Mouse (Mus musculus) left cerebral cortex, postnatal 10 days (tissue): ENCODE data around the gene Hpn. TPM values are rescaled to one million over a fixed set of nuclear protein-coding genes. Genes with fewer than 3 reads are reported as not detected.

ENCODE experiments used
- DNase-seq, 2 experiments: peaks; one replicate each; pipeline ENCODE4 v3.0.0; 2021 to 2022; ENCODE audit warnings: low spot score in 2 of 2, mixed read lengths in 1 of 2; ENCODE audit errors: extremely low spot score in 1 of 2
- intact Hi-C: fragments of 180-260 bp; cut with DNase I; formaldehyde crosslinking; loops from one replicate; pipeline ENCODE4 v1.15.1; 2025
- total RNA-seq, 2 experiments: library from RNA; stranded (reverse); gene quantifications; 2 replicates each; pipeline ENCODE4 v1.2.3; 2021

The Hpn gene
- total RNA-seq, 2 experiments from 2014 or later = 1.2 to 1.9 TPM

DNA sequence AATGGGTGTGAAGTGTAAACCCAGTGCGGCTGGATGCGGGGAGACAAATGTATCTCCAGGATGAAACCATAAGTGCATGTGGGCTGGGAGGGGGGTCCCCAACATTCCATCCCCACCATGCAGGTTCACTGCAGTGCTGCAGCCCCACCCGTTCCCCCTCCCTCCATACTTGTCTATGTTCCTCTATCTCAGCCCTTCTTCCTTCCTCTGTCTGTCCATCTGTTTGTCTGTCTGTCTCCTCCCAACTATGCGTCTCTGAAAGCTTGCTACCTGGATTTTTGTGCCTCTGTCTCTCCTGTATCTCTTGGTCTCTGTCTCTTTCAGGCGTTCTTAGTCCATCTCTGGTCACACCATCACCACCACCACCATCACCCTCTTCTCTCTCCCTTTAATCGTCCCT, 64.6 kb downstream of the Hpn start:
- no peak for DNase-seq
- intact Hi-C loops = loop anchor here (5.0 kb wide), 1 partner anchor 93 kb away; the partner anchor contains the start of gene Usf2

DNA sequence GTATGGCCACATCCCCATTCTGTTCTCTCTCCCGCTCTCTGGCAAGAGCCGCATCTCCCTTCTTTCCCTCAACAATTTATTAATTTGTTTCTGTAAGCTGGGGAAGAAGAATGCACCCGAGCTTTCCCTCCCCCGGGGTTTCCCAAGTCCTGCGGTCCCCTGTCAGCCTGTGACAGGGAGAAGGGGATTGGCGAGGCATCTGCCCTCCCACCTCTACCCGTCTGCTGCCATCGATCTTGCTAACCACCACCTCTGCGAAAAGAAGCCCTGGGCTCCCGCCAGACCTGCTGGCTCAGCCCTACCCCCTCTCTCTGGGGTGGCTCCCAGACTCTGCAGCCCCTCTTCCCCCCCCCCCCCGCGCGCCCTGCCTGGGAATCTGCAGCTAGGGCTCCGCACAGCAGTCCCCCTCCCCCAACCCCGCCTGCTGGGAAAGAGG, 65.2 kb downstream of the Hpn start:
- intact Hi-C loops = loop anchor here (5.0 kb wide), 1 partner anchor 93 kb away; the partner anchor contains the start of gene Usf2
- peak; percentile 56 to 77 for DNase-seq

DNA sequence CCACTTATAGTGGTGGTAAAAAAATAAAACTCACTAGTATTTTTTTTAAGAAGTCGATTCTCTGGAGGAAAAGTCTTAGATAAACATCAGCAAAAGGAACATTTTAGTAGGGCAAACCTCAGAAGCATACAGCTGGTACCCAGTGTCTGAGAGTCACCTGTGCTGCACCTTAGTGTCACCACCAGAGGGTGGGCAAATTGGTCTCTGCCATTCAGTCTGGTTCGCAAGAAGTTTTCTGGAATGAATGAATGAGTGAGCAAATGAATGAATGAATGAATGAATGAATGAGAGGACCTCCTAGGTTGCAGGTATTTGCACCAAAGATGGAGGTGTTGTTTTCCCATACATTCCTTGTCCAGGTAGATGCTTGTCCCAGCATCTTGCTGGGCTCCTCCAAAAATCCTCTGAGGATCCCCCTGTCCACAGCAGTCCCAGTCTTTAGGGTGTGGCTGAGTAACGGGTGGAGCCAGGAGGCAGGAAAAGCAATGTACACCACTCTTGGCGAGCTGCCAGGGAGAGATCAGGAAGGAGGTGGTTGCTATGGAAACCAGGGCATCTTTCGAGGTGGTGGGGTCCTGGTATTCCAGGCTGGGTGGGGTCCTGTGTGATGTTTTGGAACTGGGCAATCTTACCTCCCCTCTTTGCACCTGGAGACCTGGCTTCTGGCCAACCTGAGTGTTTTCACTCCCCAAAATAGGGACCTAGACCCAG, 65.8 kb downstream of the Hpn start:
- peak in 1 of 2 experiments; percentile 76 for DNase-seq
- intact Hi-C loops = no loop called here

Other genes with a start within 250 kb of the Hpn start
- gene Cd22, start 234.9 kb downstream of the Hpn start, total RNA-seq = under 1 TPM in 1 of 2 experiments, not detected in 1; 0.28 TPM
- gene Mag, start 200.4 kb downstream of the Hpn start, total RNA-seq = 10 to 100 TPM; 27.0 to 60.7 TPM
- gene Hamp2, start 190.6 kb downstream of the Hpn start, total RNA-seq = not detected
- not detected for gene Hamp, start 171.3 kb downstream of the Hpn start, total RNA-seq
- 100 to 1,000 TPM; 112 to 115 TPM for gene Usf2, start 158.5 kb downstream of the Hpn start, total RNA-seq
- 10 to 100 TPM; 10.2 to 12.6 TPM for gene Lsr, start 141.8 kb downstream of the Hpn start, total RNA-seq
- gene Fam187b, start 141.5 kb downstream of the Hpn start, total RNA-seq = under 1 TPM; 0.18 to 0.21 TPM
- 10 to 100 TPM; 37.2 to 37.5 TPM for gene Fxyd5, start 72.8 kb downstream of the Hpn start, total RNA-seq
- gene Fxyd7, start 63.8 kb downstream of the Hpn start, total RNA-seq = 100 to 1,000 TPM; 371 to 375 TPM
- 10 to 100 TPM; 34.1 to 35.5 TPM for gene Fxyd1, start 58.1 kb downstream of the Hpn start, total RNA-seq
- 1 to 10 TPM; 9.0 to 9.2 TPM for gene Lgi4, start 55.9 kb downstream of the Hpn start, total RNA-seq
- gene Fxyd3, start 38.6 kb downstream of the Hpn start, total RNA-seq = not detected
- 100 to 1,000 TPM; 176 to 205 TPM for gene Scn1b, start 11.7 kb upstream of the Hpn start, total RNA-seq
- 100 to 1,000 TPM; 131 to 138 TPM for gene Gramd1a, start 40.6 kb upstream of the Hpn start, total RNA-seq
- gene Scgb2b2, start 175.2 kb upstream of the Hpn start, total RNA-seq = not detected
- not detected for gene Scgb1b2, start 176.5 kb upstream of the Hpn start, total RNA-seq
- gene Scgb2b3, start 246.8 kb upstream of the Hpn start, total RNA-seq = not detected